Mouse (Mus musculus) kidney, adult 2 months (tissue): ENCODE data around the gene Cela1.

Experiments
- CTCF ChIP-seq: fragments of 200-500 bp; conservative IDR thresholded peaks from 2 replicates; pipeline ENCODE4 v1.5.1; 2011; ENCODE audit warnings: low read depth, mild to moderate bottlenecking, control low read depth, low read length, moderate library complexity, mixed read lengths; ENCODE audit not compliant: insufficient read depth, insufficient read length
- POLR2A ChIP-seq: fragments of 200-500 bp; IDR thresholded peaks from one replicate; pipeline ENCODE4 v1.6.1; 2011; ENCODE audit warnings: low read depth, low read length, control low read depth

- TF ChIP-seq POLR2A (no peak), CTCF (no peak)
Observed at GRCm38 (mm10) chr15:100666219-100666696, 21.5 kb downstream of the Cela1 start.
